Mouse (Mus musculus): ENCODE measurements around the gene Ascl3.

DNA sequence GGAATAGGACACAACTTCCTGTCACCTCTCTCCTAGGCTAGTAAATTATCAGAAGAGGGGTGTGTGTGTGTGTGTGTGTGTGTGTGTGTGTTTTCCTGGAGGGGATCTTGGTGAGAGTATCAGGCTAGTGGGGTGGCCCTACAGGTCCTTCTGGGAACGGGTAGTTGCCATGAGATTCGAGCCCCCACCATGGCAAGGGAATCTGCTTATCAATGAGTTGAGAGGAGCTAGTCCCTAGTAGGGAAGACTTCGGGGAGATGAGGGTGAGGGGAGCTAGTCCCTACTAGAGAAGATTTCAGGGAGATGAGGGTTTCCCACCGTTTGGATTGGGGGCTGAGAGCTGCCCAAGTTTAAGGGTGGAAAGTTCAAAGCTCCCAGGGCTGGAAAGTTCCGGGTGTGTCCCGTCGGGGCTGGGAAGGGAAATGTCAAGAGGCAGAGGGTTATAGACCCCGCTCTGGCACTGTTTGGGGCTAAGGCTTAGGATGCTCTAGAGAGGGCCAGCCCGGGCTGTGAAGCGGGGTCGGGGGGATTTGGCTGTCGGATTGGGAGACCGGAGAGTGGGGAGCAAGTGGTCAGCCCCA, 20.0 kb upstream of the Ascl3 start:
- no peak for TF ChIP-seq POLR2A (IDR thresholded peaks at IDR 0.05; ENCODE audit: borderline replicate concordance, extremely low read depth, low read depth, low read length)
- no peak for TF ChIP-seq CTCF (IDR thresholded peaks at IDR 0.05; ENCODE audit: insufficient read depth, low read length)

Data from lung, adult 2 months (tissue).